Mouse (Mus musculus) neural tube, embryonic 14.5 days (tissue): ENCODE data around the gene Comt. TPM values are rescaled to one million over a fixed set of nuclear protein-coding genes. Genes with fewer than 3 reads are reported as not detected.

Source experiments
- ATAC-seq: fragments of 200-750 bp; cut with Nextera tagmentation; 2 replicates; pipeline ENCODE4 v1.8.0; 2017; ENCODE audit warnings: low read depth, mild to moderate bottlenecking, moderate TSS enrichment, moderate library complexity
- H3K27ac ChIP-seq: fragments of 300-500 bp; sonication (generic); 2 replicates; pipeline ENCODE4 v1.5.1; 2014; ENCODE audit warnings: low read depth, mild to moderate bottlenecking, control low read depth, low read length, moderate library complexity, mixed read lengths
- H3K27me3 ChIP-seq: fragments of 300-500 bp; sonication (generic); 2 replicates; pipeline ENCODE4 v1.6.1; 2014; ENCODE audit warnings: low read length; ENCODE audit not compliant: control insufficient read depth, insufficient read depth
- H3K36me3 ChIP-seq: fragments of 300-500 bp; sonication (generic); 2 replicates; pipeline ENCODE4 v1.6.1; 2014; ENCODE audit warnings: low read length, mixed read lengths; ENCODE audit not compliant: control insufficient read depth, insufficient read depth
- H3K4me1 ChIP-seq: fragments of 300-500 bp; sonication (generic); 2 replicates; pipeline ENCODE4 v1.6.1; 2014; ENCODE audit warnings: low read length; ENCODE audit not compliant: control insufficient read depth, insufficient read depth
- H3K4me2 ChIP-seq: fragments of 300-500 bp; sonication (generic); 2 replicates; pipeline ENCODE4 v1.6.1; 2014; ENCODE audit warnings: mild to moderate bottlenecking, low read depth, low read length, control low read depth
- H3K4me3 ChIP-seq: fragments of 300-500 bp; sonication (generic); 2 replicates; pipeline ENCODE4 v1.5.1; 2014; ENCODE audit warnings: low read depth, low read length, control low read depth, mixed read lengths
- H3K9ac ChIP-seq: fragments of 300-500 bp; sonication (generic); replicated peaks from 2 replicates; pipeline ENCODE4 v1.6.1; 2014; ENCODE audit warnings: low read depth, mild to moderate bottlenecking, control low read depth, low read length, mixed read lengths
- H3K9me3 ChIP-seq: fragments of 300-500 bp; sonication (generic); 2 replicates; pipeline ENCODE4 v1.6.1; 2016; ENCODE audit warnings: low read length; ENCODE audit not compliant: control insufficient read depth
- WGBS: fragments of 180-500 bp; shearing (Covaris S2); extraction: QIAGEN DNeasy Blood & Tissue Kit; methylation state at CpG from one replicate; pipeline ENCODE4 v1.1.7; 2014; 5-methylcytosine and 5-hydroxymethylcytosine counted together
- polyA plus RNA-seq: library from polyadenylated mRNA; unstranded; fragments of >200 nt; fragmentation: Nextera tagmentation; extraction: Ambion mirVana; gene quantifications from 2 replicates; pipeline ENCODE4 v1.2.1, GENCODE M21; 2014

The Comt gene
- polyA plus RNA-seq, 1 experiment from 2014 or later: 103 TPM

DNA sequence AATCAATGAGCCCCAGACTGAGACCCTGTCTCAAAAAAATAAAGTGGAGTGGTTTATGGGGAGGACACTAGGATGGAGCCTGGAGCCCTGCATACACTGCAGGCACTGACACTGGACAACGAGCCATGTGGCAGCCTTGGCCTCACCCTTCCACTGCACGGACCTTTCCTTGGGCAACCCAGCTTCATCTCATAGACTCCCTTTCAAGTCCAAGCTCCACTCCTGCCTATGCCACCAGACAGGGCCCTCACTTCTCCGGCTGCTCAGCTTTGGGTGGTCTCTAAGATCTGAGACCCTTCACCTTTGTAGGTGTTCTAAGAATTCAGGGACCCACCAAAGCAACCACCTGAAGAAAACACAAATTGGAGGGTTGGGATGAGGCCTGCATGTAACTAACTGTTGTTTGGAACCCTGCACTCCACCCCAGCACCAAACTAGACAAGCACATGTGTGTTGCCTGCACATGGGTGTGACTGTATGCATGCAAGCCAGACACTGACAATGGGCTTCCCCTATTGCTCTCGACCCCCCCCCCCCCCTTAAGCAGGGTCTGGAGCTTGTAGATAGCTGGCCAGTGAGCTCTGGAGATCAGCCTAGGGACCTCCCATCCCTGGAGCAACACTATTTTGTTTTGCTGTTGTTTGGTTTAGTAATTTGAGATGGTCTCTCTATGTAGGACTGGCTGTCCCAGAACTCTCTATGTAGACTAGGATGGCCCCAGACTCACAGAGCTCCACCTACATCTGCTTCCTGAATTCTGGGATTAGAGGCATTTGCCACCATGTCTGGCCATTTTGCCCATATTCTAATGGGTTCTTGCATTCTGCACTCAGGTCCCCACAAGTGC lies 7.7 kb downstream of the Comt start:
- 82% methylated on average over 4 of the region's 4 CpGs for WGBS
- no peak overlapping the region for H3K4me3 ChIP-seq
- no peaks in the 10 kb centered on the region for H3K9me3 ChIP-seq
- 0 out of 2 replicates have a peak, but pooled peaks cover 3% of the 10 kb centered on the region for H3K4me1 ChIP-seq
- no peak overlapping the region for H3K4me2 ChIP-seq
- H3K36me3 ChIP-seq: no peaks in the 10 kb centered on the region
- H3K9ac ChIP-seq: no peak overlapping the region
- H3K27ac ChIP-seq: no peak overlapping the region
- H3K27me3 ChIP-seq: no peaks in the 10 kb centered on the region
- no peak for ATAC-seq

DNA sequence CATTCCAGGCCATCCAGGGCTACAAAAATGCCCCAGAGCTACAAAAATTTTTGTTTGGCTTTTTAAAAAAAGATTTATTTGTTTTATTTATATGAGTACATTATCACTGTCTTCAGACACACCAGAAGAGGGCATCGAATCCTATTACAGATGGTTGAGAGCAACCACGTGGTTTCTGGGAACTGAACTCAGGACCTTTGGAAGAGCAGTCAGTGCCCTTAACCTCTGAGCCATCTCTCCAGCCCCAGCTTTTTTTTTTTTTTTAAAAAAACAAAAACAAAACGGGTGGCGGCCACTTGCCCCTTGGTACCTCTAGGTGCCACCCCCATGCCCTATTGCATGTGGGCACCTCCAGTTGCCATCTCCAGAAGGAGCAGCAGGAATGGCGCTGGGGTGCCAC lies 9.2 kb downstream of the Comt start:
- WGBS: 93% methylated on average over 5 of the region's 5 CpGs
- H3K4me1 ChIP-seq: no peaks in the 10 kb centered on the region
- ATAC-seq: no peak

DNA sequence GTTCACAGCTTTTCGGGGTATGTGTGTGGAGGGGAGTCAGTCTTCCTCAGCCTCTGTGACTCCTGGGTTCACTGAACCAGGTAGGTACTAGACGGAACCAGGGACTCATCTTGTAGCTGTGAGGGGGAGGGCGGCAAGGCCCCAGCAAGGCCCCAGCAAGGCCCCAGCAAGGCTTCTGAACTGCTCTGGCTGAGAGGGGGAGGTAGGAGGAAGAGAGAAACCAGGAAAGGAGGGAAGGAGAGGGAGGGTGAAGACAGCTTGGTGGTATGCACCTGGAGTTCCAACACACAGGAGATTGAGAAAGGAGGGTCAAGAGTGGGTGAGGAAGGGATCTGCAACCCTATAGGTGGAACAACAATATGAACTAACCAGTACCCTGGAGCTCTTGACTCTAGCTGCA lies 9.8 kb downstream of the Comt start:
- no peak overlapping the region for H3K9ac ChIP-seq
- no peak overlapping the region for H3K4me3 ChIP-seq
- no peaks in the 10 kb centered on the region for H3K27me3 ChIP-seq
- no peak overlapping the region; the same call in 1 of the 2 replicates for H3K27ac ChIP-seq
- WGBS: 88% methylated on average over 3 of the region's 3 CpGs
- no peak for ATAC-seq
- H3K9me3 ChIP-seq: no peaks in the 10 kb centered on the region
- peaks cover under 1% of the 10 kb centered on the region; the same call in 1 of the 2 replicates for H3K4me1 ChIP-seq
- no peaks in the 10 kb centered on the region for H3K36me3 ChIP-seq
- H3K4me2 ChIP-seq: no peak overlapping the region

More for the DNA sequence above, 9.2 kb downstream of the Comt start:
- no peak overlapping the region for H3K4me3 ChIP-seq
- no peak overlapping the region for H3K27ac ChIP-seq
- no peaks in the 10 kb centered on the region for H3K36me3 ChIP-seq
- no peak overlapping the region for H3K4me2 ChIP-seq
- no peaks in the 10 kb centered on the region for H3K27me3 ChIP-seq
- H3K9me3 ChIP-seq: no peaks in the 10 kb centered on the region
- H3K9ac ChIP-seq: no peak overlapping the region

DNA sequence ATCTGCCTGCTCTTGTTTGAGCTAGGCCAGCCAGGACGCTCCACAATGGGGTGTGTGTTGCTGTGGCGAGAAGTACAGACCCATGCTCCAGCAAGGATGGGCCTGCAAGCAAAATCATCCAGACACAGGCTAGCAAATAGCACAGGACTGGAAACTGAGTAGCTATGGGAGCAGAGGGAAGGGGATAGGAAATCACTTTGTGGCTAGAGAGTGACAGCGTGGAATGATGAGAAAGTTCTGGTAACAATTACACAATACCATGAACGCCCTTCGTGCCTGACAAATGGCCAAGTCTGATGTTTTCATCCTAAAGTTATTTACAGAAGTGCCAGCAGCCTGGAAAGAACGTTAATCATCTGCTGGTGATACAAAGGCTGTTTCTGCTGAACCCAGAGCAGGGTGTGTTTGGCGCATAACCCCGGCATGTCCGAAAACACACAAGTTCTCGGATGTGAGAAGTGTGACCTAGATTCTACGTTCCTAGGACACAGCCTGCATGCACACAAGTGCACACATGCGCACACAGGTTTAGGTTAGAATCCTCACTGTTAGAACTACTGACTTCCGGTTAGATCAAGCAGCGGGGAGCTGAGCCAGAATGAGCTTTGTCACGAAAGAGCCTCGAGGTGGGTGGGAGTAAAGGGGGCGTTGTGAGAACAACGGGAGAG lies 10.4 kb downstream of the Comt start:
- Histone ChIP-seq H3K27ac (peak overlapping the region; percentile 52; the same call in 1 of the 2 replicates), H3K27me3 (no peaks in the 10 kb centered on the region)
- 58% methylated on average over 18 of the region's 18 CpGs for WGBS

DNA sequence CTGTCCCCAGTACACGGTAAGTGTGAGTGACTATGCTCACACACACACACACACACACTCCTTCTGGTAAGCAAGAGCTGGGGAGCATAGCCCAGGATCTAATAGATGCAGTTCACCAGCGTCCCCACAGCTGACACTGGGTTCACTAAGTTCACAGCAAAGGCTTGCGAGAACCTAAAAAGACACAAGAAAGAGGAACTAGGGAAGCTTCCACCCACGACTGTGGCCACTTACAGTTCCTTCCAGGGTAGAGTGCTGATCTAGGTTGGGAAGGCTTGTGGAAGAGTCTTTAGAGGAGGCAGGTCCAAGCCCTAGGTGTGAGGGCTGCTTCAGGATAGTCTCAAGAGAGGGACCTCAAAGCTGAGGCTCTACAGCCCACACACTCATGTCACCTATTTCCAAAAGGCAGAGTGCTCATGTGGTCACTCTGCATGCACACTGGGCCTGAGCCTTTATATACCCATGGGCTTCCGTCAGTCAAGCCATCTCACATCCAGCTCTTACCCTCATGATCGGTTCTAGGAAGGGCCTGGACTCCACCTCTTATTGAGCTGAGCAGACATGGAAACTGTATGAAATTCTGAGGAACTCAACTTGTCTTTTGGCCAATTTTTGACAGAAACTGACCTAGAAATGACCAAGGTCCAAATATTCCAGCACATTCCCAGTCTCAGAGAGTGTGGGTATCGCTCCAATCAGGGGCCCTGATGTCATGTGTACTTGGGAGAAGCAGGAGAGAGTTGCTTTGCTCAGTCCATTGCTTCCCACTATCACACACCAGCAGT lies 13.4 kb downstream of the Comt start:
- WGBS: 93% methylated on average over 7 of the region's 7 CpGs
- H3K4me3 ChIP-seq: no peak overlapping the region
- H3K27me3 ChIP-seq: no peaks in the 10 kb centered on the region
- no peak overlapping the region for H3K27ac ChIP-seq
- H3K9me3 ChIP-seq: no peaks in the 10 kb centered on the region
- peaks cover 7% of the 10 kb centered on the region; the same call in 1 of the 2 replicates for H3K4me1 ChIP-seq
- ATAC-seq: no peak
- no peaks in the 10 kb centered on the region for H3K36me3 ChIP-seq
- no peak overlapping the region for H3K4me2 ChIP-seq
- H3K9ac ChIP-seq: no peak overlapping the region

More for the DNA sequence above, 10.4 kb downstream of the Comt start:
- no peak; the same call in 1 of the 2 replicates for ATAC-seq
- Histone ChIP-seq H3K4me2 (no peak overlapping the region), H3K9me3 (no peaks in the 10 kb centered on the region), H3K36me3 (no peaks in the 10 kb centered on the region), H3K4me3 (no peak overlapping the region), H3K4me1 (peaks cover 7% of the 10 kb centered on the region; the same call in 1 of the 2 replicates), H3K9ac (no peak overlapping the region)

DNA sequence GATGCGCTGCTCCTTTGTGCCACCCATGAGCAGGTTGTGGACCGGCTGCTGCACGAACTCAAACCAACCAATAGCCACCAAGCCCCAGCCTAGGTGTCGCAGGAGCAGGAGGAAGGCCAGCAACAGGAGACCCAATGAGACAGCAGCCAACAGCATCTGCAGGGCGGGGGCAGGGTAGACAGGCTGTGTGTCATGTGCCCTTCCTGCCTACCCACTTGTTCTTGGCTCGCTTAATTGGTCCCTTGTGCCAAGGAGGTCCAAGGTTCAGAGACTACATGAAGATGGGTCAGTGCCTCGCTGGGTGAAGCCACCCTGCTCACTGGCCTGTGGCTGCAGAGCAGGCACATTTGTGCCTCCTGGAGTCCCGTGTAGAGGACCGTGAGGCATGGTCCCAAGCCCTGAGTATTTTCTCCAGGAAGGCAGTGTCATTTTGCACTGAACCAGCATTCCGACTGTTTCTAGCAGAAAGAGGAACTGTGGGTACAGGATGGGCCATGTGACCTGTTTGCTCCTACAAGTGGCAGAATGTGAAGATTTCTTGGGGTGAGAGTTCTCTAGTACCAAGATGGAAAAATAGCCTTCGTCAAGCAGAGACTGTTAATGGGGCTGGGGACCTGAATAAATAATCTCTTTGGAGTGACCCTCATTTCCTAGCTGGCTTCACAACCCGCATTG lies 14.7 kb downstream of the Comt start:
- Histone ChIP-seq H3K36me3 (no peaks in the 10 kb centered on the region), H3K4me3 (no peak overlapping the region), H3K27ac (no peak overlapping the region), H3K9me3 (no peaks in the 10 kb centered on the region), H3K4me2 (no peak overlapping the region), H3K27me3 (no peaks in the 10 kb centered on the region), H3K9ac (no peak overlapping the region), H3K4me1 (peaks cover 7% of the 10 kb centered on the region; the same call in 1 of the 2 replicates)
- ATAC-seq: 0 out of 2 replicates have a peak, but pooled peaks have one; percentile 6
- 83% methylated on average over 12 of the region's 12 CpGs for WGBS

DNA sequence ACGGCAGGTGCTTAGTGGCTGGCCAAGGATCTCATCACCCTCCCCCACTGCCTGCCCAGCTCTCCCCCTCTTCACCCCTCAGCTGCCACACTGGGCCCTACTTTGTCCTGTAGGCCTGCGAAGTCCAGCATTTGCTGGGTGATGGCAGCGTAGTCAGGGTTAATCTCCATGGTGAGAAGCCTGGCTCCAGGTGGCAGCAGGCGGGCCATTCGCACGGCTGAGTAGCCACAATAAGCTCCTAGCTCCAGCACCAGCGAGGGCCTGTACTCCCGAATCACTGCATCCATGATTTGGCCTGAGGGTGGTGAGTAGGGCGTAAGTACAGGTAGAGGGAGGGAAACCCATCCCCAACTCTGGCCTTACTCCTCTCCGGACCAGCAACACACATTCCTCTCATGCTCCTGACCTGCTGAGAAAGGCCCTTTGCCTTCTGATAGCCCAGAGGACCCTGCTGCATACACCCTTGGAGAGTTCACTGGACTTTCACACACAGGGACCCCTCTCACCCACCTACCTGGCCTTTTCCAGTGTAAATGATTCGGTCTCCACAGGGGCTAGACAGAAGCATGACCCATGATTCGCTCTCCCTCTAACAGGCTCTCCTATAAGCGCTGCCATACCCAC lies 15.5 kb downstream of the Comt start:
- no peak overlapping the region for H3K4me2 ChIP-seq
- peak; percentile 13; the same call in 1 of the 2 replicates for ATAC-seq
- H3K27me3 ChIP-seq: no peaks in the 10 kb centered on the region
- H3K9me3 ChIP-seq: no peaks in the 10 kb centered on the region
- 54% methylated on average over 13 of the region's 13 CpGs for WGBS
- no peaks in the 10 kb centered on the region for H3K36me3 ChIP-seq
- H3K4me1 ChIP-seq: peaks cover 7% of the 10 kb centered on the region; the same call in 1 of the 2 replicates
- H3K9ac ChIP-seq: no peak overlapping the region
- no peak overlapping the region for H3K4me3 ChIP-seq
- 0 out of 2 replicates have a peak overlapping the region, but pooled peaks have one; percentile 22 for H3K27ac ChIP-seq

DNA sequence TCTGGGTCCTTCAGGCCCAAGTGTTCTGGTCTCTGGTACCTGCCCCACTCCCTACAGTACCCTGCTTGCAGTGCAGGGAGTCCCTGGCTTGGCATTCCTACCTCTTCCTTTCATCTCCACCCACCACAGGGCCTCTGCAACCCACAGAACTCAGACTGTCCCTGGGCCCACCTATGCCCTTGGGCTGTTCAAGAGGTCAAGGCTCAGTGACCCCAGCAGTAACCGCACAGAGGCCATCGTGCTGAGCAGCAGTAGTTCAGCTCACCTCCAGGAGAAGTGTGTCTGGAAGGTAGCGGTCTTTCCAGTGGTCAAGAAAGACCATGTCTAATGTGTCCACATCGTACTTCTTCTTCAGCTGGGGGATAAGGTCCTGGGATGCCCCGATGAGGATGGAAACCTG lies 16.2 kb downstream of the Comt start:
- Histone ChIP-seq H3K9me3 (no peaks in the 10 kb centered on the region), H3K9ac (no peak overlapping the region), H3K27me3 (no peaks in the 10 kb centered on the region), H3K4me2 (no peak overlapping the region), H3K27ac (no peak overlapping the region), H3K4me3 (no peak overlapping the region), H3K36me3 (peaks cover 7% of the 10 kb centered on the region), H3K4me1 (peaks cover 7% of the 10 kb centered on the region; the same call in 1 of the 2 replicates)
- no peak for ATAC-seq
- 87% methylated on average over 5 of the region's 5 CpGs for WGBS
